ENCODE assay signal across 10 mouse cellular contexts in genomic region chr7:75594801-75595200, GRCm38 (mm10).
A peak's percentile ranks its signal among the peaks of the same experiment; 100 is the strongest.
DNase-seq lines count a peak whose midpoint lies in the region; ATAC-seq and TF ChIP-seq lines count a peak whose summit lies in the region.
"Had no signal": no experiment of that assay in that cellular context is flagged by ENCODE, and none has a peak within 500 bp of the region (broad histone marks: within the 10 kb centered on the region; RNA-seq: fewer than 3 reads in every experiment).

No protein-coding gene starts in this region.

- H3K79me2 ChIP-seq in C2C12 (ENCODE audit: control insufficient read depth, insufficient read depth): peaks cover 4% of the 10 kb centered on the region

- peaks cover 15% of the 10 kb centered on the region; the same call in 1 of the 2 replicates for H3K4me1 ChIP-seq in lung, postnatal 0 days (ENCODE audit: insufficient read depth, low read depth, low read length)
- H3K4me1 ChIP-seq in forebrain, embryonic 15.5 days: no peaks in the 10 kb centered on the region

- H3K27me3 ChIP-seq in C2C12 (ENCODE audit: control insufficient read depth, insufficient read depth, insufficient read length): no peaks in the 10 kb centered on the region
- no peaks in the 10 kb centered on the region for H3K27me3 ChIP-seq in lung, postnatal 0 days (replicated peaks; ENCODE audit: insufficient read depth, low read length)
- no peaks in the 10 kb centered on the region for H3K27me3 ChIP-seq in forebrain, embryonic 15.5 days
- H3K27me3 ChIP-seq: CH12.LX had no signal

- no peaks in the 10 kb centered on the region for H3K9me3 ChIP-seq in lung, postnatal 0 days (ENCODE audit: low read length)
- no peaks in the 10 kb centered on the region for H3K9me3 ChIP-seq in forebrain, embryonic 15.5 days

- DNase-seq in gastrocnemius, adult 18-20 months (ENCODE audit: low spot score): peak; percentile 58
- no peak for DNase-seq in gastrocnemius, postnatal 4 days (ENCODE audit: low spot score in 2 of 2)
- peak; percentile 59 for DNase-seq in gastrocnemius, postnatal 25 days
- peak; percentile 56 for DNase-seq in lung, postnatal 0 days (ENCODE audit: low spot score)
- DNase-seq in MN1 (ENCODE audit: low spot score): no peak
- no peak for DNase-seq in neural tube, embryonic 10.5 days (ENCODE audit: extremely low spot score, low spot score)
- DNase-seq: cerebellum, adult 8-10 months had no signal

- no peak overlapping the region for H3K9ac ChIP-seq in lung, postnatal 0 days (replicated peaks; ENCODE audit: low read depth)
- H3K9ac ChIP-seq in forebrain, embryonic 15.5 days (replicated peaks): no peak overlapping the region

- no peak overlapping the region for H3K27ac ChIP-seq in lung, postnatal 0 days (ENCODE audit: low read length)
- no peak overlapping the region for H3K27ac ChIP-seq in forebrain, embryonic 15.5 days (replicated peaks)

- no peak overlapping the region for H3ac ChIP-seq in C2C12 (ENCODE audit: control insufficient read depth, insufficient read length, low read depth)

- no peak overlapping the region for H3K4me3 ChIP-seq in C2C12 (ENCODE audit: insufficient read depth, poor library complexity, severe bottlenecking)
- H3K4me3 ChIP-seq in lung, postnatal 0 days (ENCODE audit: low read depth, low read length): no peak overlapping the region
- H3K4me3 ChIP-seq in forebrain, embryonic 15.5 days: no peak overlapping the region

- no peaks in the 10 kb centered on the region for H3K36me3 ChIP-seq in C2C12 (ENCODE audit: control insufficient read depth, insufficient read depth)
- H3K36me3 ChIP-seq in lung, postnatal 0 days (ENCODE audit: insufficient read depth, low read length): peaks cover 3% of the 10 kb centered on the region; the same call in 1 of the 2 replicates
- H3K36me3 ChIP-seq in forebrain, embryonic 15.5 days: no peaks in the 10 kb centered on the region

- ATAC-seq in lung, postnatal 0 days: peak; percentile 89
- ATAC-seq in forebrain, embryonic 15.5 days (replicated peaks): no peak

- H3K4me2 ChIP-seq in lung, postnatal 0 days (replicated peaks; ENCODE audit: low read depth, low read length): no peak overlapping the region
- no peak overlapping the region for H3K4me2 ChIP-seq in forebrain, embryonic 15.5 days (replicated peaks)

- peak; percentile 56; the same call in 1 of the 2 replicates for TF ChIP-seq EP300 in lung, postnatal 0 days (IDR thresholded peaks at IDR 0.05)

- WGBS in lung, postnatal 0 days: 40% methylated on average over 5 of the region's 5 CpGs
- 87% methylated on average over 5 of the region's 5 CpGs for WGBS in forebrain, embryonic 15.5 days

- peaks cover 4% of the 10 kb centered on the region for H3K79me3 ChIP-seq in C2C12 (ENCODE audit: low read depth)

- no peak for TF ChIP-seq CTCF in C2C12 (IDR thresholded peaks at IDR 0.05; ENCODE audit: control insufficient read depth, insufficient read depth, insufficient read length)
- no peak for TF ChIP-seq CTCF in lung, postnatal 0 days (IDR thresholded peaks at IDR 0.05)

TF ChIP-seq in C2C12, 6 proteins besides CTCF, POLR2A, EP300 and RAD21:
- TF ChIP-seq MYOD1 (IDR thresholded peaks at IDR 0.05; ENCODE audit: control insufficient read depth, insufficient read length, low read depth) (no peak), USF1 (IDR thresholded peaks at IDR 0.05; ENCODE audit: low read depth) (peak; percentile 76), CEBPB (IDR thresholded peaks at IDR 0.05; ENCODE audit: low read depth) (no peak), MYOG (IDR thresholded peaks at IDR 0.05; ENCODE audit: control insufficient read depth, extremely low read depth, insufficient read length) (no peak), MAX (IDR thresholded peaks at IDR 0.05) (no peak)

Comparison
In these comparisons a context has a peak if more than half of its experiments do, and no peak if none do; other contexts are left out.
1. DNase-seq: peak in gastrocnemius, adult 18-20 months (single experiment), gastrocnemius, postnatal 25 days (single experiment) and lung, postnatal 0 days (single experiment); none in gastrocnemius, postnatal 4 days (0 of 2), MN1 (single experiment) and neural tube, embryonic 10.5 days (single experiment).